Mouse (Mus musculus): Measurements from ENCODE around the gene B2m.

The B2m gene

GRCm38 (mm10) chr2:122148242-122148917, 894 bp downstream of the B2m start:
- intact Hi-C loops (cut with DNase I): no loop called here

DNA sequence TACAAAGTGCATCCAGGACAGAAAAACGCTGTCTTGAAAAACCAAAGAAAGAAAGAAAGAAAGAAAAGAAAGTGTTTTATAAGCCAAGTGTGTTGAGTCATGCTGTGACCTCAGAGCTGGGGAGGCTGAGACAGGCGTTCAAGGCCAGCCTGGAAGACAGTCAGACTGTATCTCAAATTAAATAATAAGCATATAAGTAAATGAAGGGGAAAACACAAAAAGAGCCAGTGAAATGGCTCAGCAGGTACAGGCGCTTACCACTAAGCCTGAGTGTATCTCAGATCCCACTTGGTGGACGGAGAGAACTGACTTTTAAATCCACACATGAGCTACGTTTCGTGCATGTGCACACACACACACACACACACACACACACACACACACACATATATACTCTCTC, 1.8 kb downstream of the B2m start:
- intact Hi-C loops (cut with DNase I): no loop called here

- intact Hi-C loops (cut with DNase I): no loop called here
Measured at GRCm38 (mm10) chr2:122149716-122150115, 2.2 kb downstream of the B2m start.

GRCm38 (mm10) chr2:122151221-122151620, 3.7 kb downstream of the B2m start:
- intact Hi-C loops (cut with DNase I): no loop called here

- intact Hi-C loops (cut with DNase I): no loop called here
Measured at GRCm38 (mm10) chr2:122152850-122153249, 5.4 kb downstream of the B2m start.

- intact Hi-C loops (cut with DNase I): no loop called here
Measured at GRCm38 (mm10) chr2:122153681-122154365, 6.3 kb downstream of the B2m start.

DNA sequence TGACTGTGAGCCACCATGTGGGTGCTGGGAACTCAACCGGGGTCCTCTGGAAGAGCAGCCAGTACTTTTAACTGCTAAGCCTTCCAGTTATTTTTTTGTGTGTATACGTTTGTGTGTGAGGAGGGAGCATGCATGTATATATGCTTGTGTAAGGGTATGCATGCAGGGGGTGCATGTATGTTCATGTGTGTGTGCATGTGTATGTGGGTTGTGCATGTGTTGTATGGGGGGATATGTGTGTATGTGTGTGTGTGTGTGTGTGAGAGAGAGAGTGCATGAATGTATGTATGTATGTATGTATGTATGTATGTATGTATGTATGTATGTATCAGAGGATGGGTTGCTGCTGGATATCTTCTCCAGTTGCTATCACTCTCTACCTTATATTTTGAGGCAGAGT, 7.0 kb downstream of the B2m start:
- intact Hi-C loops (cut with DNase I): no loop called here

- intact Hi-C loops (cut with DNase I): no loop called here
Measured at GRCm38 (mm10) chr2:122155292-122155691, 7.8 kb downstream of the B2m start.

DNA sequence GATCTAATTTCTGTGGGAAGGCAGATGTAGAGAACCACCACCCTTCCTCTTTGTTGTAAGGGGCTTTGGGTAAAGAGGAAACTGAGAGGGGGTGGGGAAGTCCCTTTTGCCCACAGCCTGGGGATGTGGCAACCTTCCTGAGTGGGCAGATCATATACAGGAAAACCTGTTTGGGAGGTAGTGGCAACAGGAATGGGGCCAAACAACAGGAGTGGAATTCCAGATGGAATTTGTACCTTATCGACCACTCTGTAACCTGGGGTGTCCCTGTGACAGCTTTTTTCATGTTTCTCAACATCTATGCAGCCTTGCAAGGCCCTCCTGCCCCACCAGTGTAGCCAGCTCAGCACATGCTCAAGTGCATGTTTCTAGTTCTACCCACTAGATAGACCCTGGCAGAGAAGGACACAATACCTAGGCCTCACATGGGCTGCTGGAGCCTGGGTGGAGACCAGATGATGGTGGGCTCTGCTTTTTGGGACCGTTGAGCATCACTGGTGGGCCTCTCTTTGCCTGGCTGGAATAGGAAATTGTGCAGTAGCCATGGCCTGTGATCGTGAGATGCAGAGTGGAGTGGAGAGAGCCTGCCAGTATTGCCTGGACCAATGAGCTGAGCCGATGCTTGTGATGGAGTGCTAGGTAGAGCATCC, 8.7 kb downstream of the B2m start:
- intact Hi-C loops (cut with DNase I): no loop called here

- intact Hi-C loops (cut with DNase I): no loop called here
Measured at GRCm38 (mm10) chr2:122157561-122157960, 10.1 kb downstream of the B2m start.

GRCm38 (mm10) chr2:122158362-122158802, 10.9 kb downstream of the B2m start:
- intact Hi-C loops (cut with DNase I): no loop called here

GRCm38 (mm10) chr2:122159667-122160066, 12.2 kb downstream of the B2m start:
- intact Hi-C loops (cut with DNase I): loop anchor here (2.0 to 5.0 kb wide), 2 partner anchors 42 to 89 kb away; partner anchors contain the start of gene Spg11

- intact Hi-C loops (cut with DNase I): loop anchor here (2.0 to 5.0 kb wide), 2 partner anchors 43 to 90 kb away; partner anchors contain the start of gene Spg11
Measured at GRCm38 (mm10) chr2:122160680-122161079, 13.2 kb downstream of the B2m start, which contains the start of gene Trim69. Gene Trim69, plus strand, starts transcription at chr2:122160700.

GRCm38 (mm10) chr2:122161542-122161941, 14.1 kb downstream of the B2m start:
- intact Hi-C loops (cut with DNase I): loop anchor here (2.0 to 5.0 kb wide), 2 partner anchors 44 to 91 kb away; partner anchors contain the start of gene Spg11

GRCm38 (mm10) chr2:122162529-122162928, 15.0 kb downstream of the B2m start:
- intact Hi-C loops (cut with DNase I): loop anchor here (5.0 kb wide), 1 partner anchor 45 kb away; the partner anchor contains the start of gene Spg11

DNA sequence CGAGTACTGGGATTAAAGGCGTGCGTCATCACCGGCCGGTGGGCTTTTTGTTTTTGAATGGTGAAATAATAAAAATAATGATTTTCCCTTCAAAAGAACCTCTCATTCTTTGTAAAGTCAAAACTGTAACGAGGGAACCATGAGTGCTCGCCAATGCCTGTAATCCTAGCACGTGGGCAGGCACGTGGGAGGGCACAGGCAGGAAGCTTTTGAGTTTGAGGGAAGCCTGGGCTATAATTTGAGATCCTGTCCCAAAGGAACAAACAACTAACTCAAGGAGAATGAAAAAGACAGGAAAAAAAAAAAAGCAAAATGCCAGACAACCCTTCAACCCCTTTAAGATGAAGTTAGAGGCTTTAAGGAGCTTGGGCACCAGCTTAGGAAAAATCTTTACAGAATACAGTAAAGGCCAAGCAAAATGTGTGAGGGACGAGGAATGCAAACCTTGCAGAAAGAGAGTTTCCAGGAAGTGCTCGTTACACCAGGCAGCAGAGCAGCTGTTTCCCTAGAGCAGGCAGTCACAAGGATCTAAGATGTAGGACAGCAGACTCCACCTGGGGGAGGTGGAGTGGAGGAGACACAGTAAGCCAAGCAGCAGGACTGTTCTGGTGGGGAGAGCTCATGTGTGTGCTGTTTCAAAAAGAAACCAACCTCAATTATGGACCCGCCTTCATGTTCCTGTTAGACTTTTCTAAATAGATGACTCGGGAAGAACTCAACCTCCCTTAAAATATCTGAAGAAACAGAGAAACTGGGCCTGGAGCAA, 16.1 kb downstream of the B2m start:
- intact Hi-C loops (cut with DNase I): loop anchor here (5.0 kb wide), 1 partner anchor 46 kb away; the partner anchor contains the start of gene Spg11

DNA sequence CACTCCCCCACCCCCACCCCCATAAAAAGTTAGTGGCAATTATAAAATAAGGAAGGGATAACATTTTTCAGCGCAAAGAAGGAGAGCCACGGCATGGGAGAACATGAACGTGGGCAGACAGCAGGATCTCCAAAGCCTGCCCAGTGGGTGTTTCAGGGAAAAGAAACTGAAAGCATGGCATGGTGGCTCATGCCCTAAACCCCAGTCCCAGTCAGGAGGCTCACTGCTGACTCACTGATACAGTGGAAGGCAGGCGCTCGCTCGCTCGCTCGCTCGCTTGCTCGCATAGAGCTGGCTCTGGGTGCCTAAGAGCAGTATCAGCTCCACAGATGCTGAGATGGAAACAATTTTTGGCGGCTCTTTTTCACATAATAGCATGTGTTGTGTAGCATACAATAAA, 16.8 kb downstream of the B2m start:
- intact Hi-C loops (cut with DNase I): loop anchor here (5.0 kb wide), 1 partner anchor 47 kb away; the partner anchor contains the start of gene Spg11

- intact Hi-C loops (cut with DNase I): no loop called here
Measured at GRCm38 (mm10) chr2:122171292-122171691, 23.8 kb downstream of the B2m start.

DNA sequence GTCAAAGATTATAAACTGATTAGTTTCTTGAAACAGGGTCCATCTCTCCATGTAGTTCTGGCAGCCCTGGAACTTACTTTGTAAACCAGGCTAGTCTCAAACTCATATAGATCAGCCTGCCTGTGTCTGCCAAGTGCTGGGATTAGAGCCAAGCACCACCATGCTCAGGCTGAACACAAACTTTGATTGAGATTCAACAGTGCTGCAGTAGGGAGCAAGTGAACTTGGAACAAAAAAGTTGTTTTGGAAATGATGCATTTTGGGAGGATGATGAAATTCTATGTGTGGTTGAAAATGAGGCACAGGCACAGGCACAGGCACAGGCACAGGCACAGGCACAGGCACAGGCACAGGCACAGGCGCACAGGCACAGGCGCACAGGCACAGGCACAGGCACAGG, 24.7 kb downstream of the B2m start:
- intact Hi-C loops (cut with DNase I): no loop called here

DNA sequence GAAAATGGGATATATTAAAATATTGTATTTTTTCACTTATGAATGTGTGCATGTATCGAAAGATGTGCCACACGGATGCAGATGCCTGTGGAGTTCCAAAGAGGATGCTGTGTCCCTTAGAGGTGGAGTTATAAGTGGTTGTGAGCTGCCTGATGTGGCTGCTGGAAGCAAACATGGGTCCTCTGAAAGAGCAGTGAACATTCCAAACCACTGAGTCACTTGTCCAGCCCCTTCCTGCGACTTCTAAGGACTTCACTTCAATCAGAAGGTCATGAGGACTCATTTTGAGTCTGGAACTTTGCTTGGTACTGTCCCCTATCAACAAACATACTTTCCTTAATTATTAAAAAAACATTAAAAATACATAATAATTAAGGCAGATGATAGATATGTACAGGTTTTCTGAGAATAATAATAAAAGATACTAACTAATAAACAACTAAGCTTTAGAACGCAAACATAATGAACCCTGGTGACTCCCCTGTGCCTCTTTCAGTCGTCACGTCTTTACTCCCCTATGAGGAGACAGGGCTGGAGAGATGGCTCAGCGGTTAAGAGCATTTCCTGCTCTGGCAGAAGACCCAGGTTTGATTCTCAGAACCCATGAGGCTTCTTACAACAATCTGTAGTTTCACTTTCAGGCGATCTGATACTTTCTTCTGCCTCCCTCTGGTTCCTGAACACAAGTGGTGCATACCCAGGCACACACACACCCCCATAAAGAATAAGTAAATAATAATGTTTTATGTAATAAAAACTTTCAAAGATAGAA, 32.8 kb downstream of the B2m start:
- intact Hi-C loops (cut with DNase I): no loop called here

Measured in adrenal gland (tissue).